Mouse (Mus musculus) hindbrain, embryonic 11.5 days (tissue): ENCODE data around the gene Slc44a3. TPM values are rescaled to one million over a fixed set of nuclear protein-coding genes. Genes with fewer than 3 reads are reported as not detected.

Experiments
- ATAC-seq: fragments of 200-750 bp; cut with Nextera tagmentation; 2 replicates; pipeline ENCODE4 v1.8.0; 2017; ENCODE audit warnings: mild to moderate bottlenecking, moderate TSS enrichment, moderate library complexity; ENCODE audit not compliant: low FRiP score
- DNase-seq: peaks from one replicate; pipeline ENCODE4 v3.0.0-alpha.2; 2015; ENCODE audit warnings: low spot score
- H3K27ac ChIP-seq: fragments of 300-500 bp; sonication (generic); 2 replicates; pipeline ENCODE4 v1.5.1; 2014; ENCODE audit warnings: mild to moderate bottlenecking, low read depth, low read length
- H3K27me3 ChIP-seq: fragments of 300-500 bp; sonication (generic); 2 replicates; pipeline ENCODE4 v1.6.1; 2014; ENCODE audit warnings: mild to moderate bottlenecking, low read length, moderate library complexity, mixed read lengths; ENCODE audit not compliant: control insufficient read depth, insufficient read depth
- H3K36me3 ChIP-seq: fragments of 300-500 bp; sonication (generic); 2 replicates; pipeline ENCODE4 v1.6.1; 2014; ENCODE audit warnings: mild to moderate bottlenecking, low read length, moderate library complexity, mixed read lengths; ENCODE audit not compliant: control insufficient read depth, insufficient read depth
- H3K4me1 ChIP-seq: fragments of 300-500 bp; sonication (generic); replicated peaks from 2 replicates; pipeline ENCODE4 v1.6.1; 2014; ENCODE audit warnings: low read length, mixed read lengths; ENCODE audit not compliant: control insufficient read depth, insufficient read depth
- H3K4me2 ChIP-seq: fragments of 300-500 bp; sonication (generic); replicated peaks from 2 replicates; pipeline ENCODE4 v1.6.1; 2014; ENCODE audit warnings: mild to moderate bottlenecking, low read depth, low read length
- H3K4me3 ChIP-seq: fragments of 300-500 bp; sonication (generic); 2 replicates; pipeline ENCODE4 v1.5.1; 2014; ENCODE audit warnings: low read depth, low read length
- H3K9ac ChIP-seq: fragments of 300-500 bp; sonication (generic); 2 replicates; pipeline ENCODE4 v1.6.1; 2014; ENCODE audit warnings: low read depth, low read length
- H3K9me3 ChIP-seq: fragments of 300-500 bp; sonication (generic); 2 replicates; pipeline ENCODE4 v1.6.1; 2016; ENCODE audit warnings: low read length; ENCODE audit not compliant: control insufficient read depth
- WGBS: fragments of 180-500 bp; shearing (Covaris S2); extraction: QIAGEN DNeasy Blood & Tissue Kit; methylation state at CpG from one replicate; pipeline ENCODE4 v1.1.7; 2014; 5-methylcytosine and 5-hydroxymethylcytosine counted together
- polyA plus RNA-seq: library from polyadenylated mRNA; unstranded; fragments of >200 nt; fragmentation: Nextera tagmentation; extraction: Ambion mirVana; gene quantifications from 2 replicates; pipeline ENCODE4 v1.2.1, GENCODE M21; 2014

The Slc44a3 gene
- polyA plus RNA-seq, 1 experiment from 2014 or later = 0.86 TPM

- no peak overlapping the region for H3K4me3 ChIP-seq
- ATAC-seq (no peak), DNase-seq (no peak)
- no peak overlapping the region for H3K9ac ChIP-seq
- H3K27ac ChIP-seq = no peak overlapping the region
- WGBS = 97% methylated on average over 5 of the region's 5 CpGs
- no peaks in the 10 kb centered on the region for H3K4me1 ChIP-seq
- no peaks in the 10 kb centered on the region for H3K27me3 ChIP-seq
- H3K4me2 ChIP-seq = no peak overlapping the region
- no peaks in the 10 kb centered on the region for H3K9me3 ChIP-seq
- H3K36me3 ChIP-seq = no peaks in the 10 kb centered on the region
These were observed 31.5 kb downstream of the Slc44a3 start for GRCm38 (mm10) chr3:121500734-121501133.

GRCm38 (mm10) chr3:121500225-121500624 is 32.0 kb downstream of the Slc44a3 start:
- Histone ChIP-seq H3K9me3 (no peaks in the 10 kb centered on the region), H3K4me2 (no peak overlapping the region), H3K9ac (no peak overlapping the region), H3K4me3 (no peak overlapping the region), H3K4me1 (no peaks in the 10 kb centered on the region), H3K36me3 (no peaks in the 10 kb centered on the region), H3K27me3 (no peaks in the 10 kb centered on the region), H3K27ac (no peak overlapping the region)
- no peak for ATAC-seq
- DNase-seq = peak; percentile 68
- 61% methylated on average over 10 of the region's 10 CpGs for WGBS

GRCm38 (mm10) chr3:121493997-121494421 is 38.2 kb downstream of the Slc44a3 start:
- Histone ChIP-seq H3K9me3 (no peaks in the 10 kb centered on the region), H3K9ac (no peak overlapping the region), H3K4me1 (no peaks in the 10 kb centered on the region), H3K27ac (no peak overlapping the region), H3K27me3 (no peaks in the 10 kb centered on the region), H3K4me3 (no peak overlapping the region), H3K36me3 (no peaks in the 10 kb centered on the region), H3K4me2 (no peak overlapping the region)
- ATAC-seq = no peak
- DNase-seq = no peak
- 79% methylated on average over 7 of the region's 7 CpGs for WGBS

DNA sequence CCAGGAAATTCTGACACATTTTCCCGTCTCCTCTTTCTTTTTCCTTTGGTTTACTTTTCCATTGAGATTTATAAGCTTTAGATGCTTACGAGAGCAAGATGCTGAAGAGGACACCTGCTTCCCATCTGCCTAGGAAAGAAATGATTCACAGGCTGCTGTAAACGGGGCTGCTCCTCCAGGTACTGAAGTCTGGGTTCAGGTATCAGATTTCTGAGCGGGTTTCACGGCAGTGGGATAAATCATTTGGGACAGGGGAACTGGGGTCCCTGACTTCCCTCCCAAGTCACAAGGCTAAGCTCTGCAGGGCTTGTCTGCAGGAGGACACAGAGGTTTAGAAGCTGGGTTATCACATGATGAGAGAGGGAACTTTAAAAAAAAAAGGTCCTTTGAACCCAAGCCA is 40.2 kb downstream of the Slc44a3 start:
- H3K9me3 ChIP-seq = no peaks in the 10 kb centered on the region
- no peaks in the 10 kb centered on the region for H3K36me3 ChIP-seq
- ATAC-seq = no peak
- H3K4me3 ChIP-seq = no peak overlapping the region
- no peak overlapping the region for H3K9ac ChIP-seq
- no peak overlapping the region for H3K27ac ChIP-seq
- 55% methylated on average over 5 of the region's 5 CpGs for WGBS
- no peaks in the 10 kb centered on the region for H3K27me3 ChIP-seq
- DNase-seq = no peak
- no peaks in the 10 kb centered on the region for H3K4me1 ChIP-seq
- H3K4me2 ChIP-seq = no peak overlapping the region

- no peak for DNase-seq
- no peak overlapping the region for H3K9ac ChIP-seq
- 27% methylated on average over 5 of the region's 5 CpGs for WGBS
- no peak for ATAC-seq
- no peaks in the 10 kb centered on the region for H3K27me3 ChIP-seq
- H3K4me3 ChIP-seq = no peak overlapping the region
- H3K27ac ChIP-seq = no peak overlapping the region
- no peaks in the 10 kb centered on the region for H3K4me1 ChIP-seq
- no peak overlapping the region for H3K4me2 ChIP-seq
- no peaks in the 10 kb centered on the region for H3K36me3 ChIP-seq
- H3K9me3 ChIP-seq = no peaks in the 10 kb centered on the region
These were observed 41.3 kb downstream of the Slc44a3 start for GRCm38 (mm10) chr3:121490941-121491340.

GRCm38 (mm10) chr3:121489462-121490118 is 42.6 kb downstream of the Slc44a3 start:
- Histone ChIP-seq H3K9ac (no peak overlapping the region), H3K4me3 (no peak overlapping the region), H3K27me3 (no peaks in the 10 kb centered on the region), H3K9me3 (no peaks in the 10 kb centered on the region), H3K36me3 (no peaks in the 10 kb centered on the region), H3K4me2 (no peak overlapping the region), H3K4me1 (no peaks in the 10 kb centered on the region), H3K27ac (no peak overlapping the region)
- DNase-seq (no peak), ATAC-seq (no peak)
- 64% methylated on average over 12 of the region's 12 CpGs for WGBS

- Histone ChIP-seq H3K36me3 (no peaks in the 10 kb centered on the region), H3K4me2 (no peak overlapping the region), H3K9ac (no peak overlapping the region), H3K4me1 (no peaks in the 10 kb centered on the region), H3K9me3 (no peaks in the 10 kb centered on the region), H3K27ac (no peak overlapping the region), H3K27me3 (no peaks in the 10 kb centered on the region), H3K4me3 (no peak overlapping the region)
- 74% methylated on average over 2 of the region's 2 CpGs for WGBS
- DNase-seq (no peak), ATAC-seq (no peak)
These were observed 47.0 kb downstream of the Slc44a3 start for GRCm38 (mm10) chr3:121485201-121485600.

GRCm38 (mm10) chr3:121483266-121484161 is 48.7 kb downstream of the Slc44a3 start:
- no peaks in the 10 kb centered on the region for H3K27me3 ChIP-seq
- peak overlapping the region; percentile 12 for H3K27ac ChIP-seq
- 50% methylated on average over 25 of the region's 25 CpGs for WGBS
- H3K9ac ChIP-seq = no peak overlapping the region
- no peak overlapping the region for H3K4me2 ChIP-seq
- no peaks in the 10 kb centered on the region for H3K9me3 ChIP-seq
- H3K36me3 ChIP-seq = no peaks in the 10 kb centered on the region
- ATAC-seq (peak; percentile 81), DNase-seq (peak; percentile 59)
- no peaks in the 10 kb centered on the region for H3K4me1 ChIP-seq
- no peak overlapping the region for H3K4me3 ChIP-seq

GRCm38 (mm10) chr3:121481564-121481963 is 50.6 kb downstream of the Slc44a3 start:
- DNase-seq (no peak), ATAC-seq (no peak)
- no peaks in the 10 kb centered on the region for H3K36me3 ChIP-seq
- 37% methylated on average over 6 of the region's 6 CpGs for WGBS
- no peak overlapping the region for H3K4me3 ChIP-seq
- no peaks in the 10 kb centered on the region for H3K27me3 ChIP-seq
- H3K9ac ChIP-seq = no peak overlapping the region
- H3K4me2 ChIP-seq = no peak overlapping the region
- H3K4me1 ChIP-seq = no peaks in the 10 kb centered on the region
- H3K27ac ChIP-seq = no peak overlapping the region
- no peaks in the 10 kb centered on the region for H3K9me3 ChIP-seq
